Mouse (Mus musculus): Measurements from ENCODE around the gene Mmd2.

The Mmd2 gene

GRCm38 (mm10) chr5:142605288-142605687 is 3.3 kb downstream of the Mmd2 start:
- DNase-seq, result no peak

DNA sequence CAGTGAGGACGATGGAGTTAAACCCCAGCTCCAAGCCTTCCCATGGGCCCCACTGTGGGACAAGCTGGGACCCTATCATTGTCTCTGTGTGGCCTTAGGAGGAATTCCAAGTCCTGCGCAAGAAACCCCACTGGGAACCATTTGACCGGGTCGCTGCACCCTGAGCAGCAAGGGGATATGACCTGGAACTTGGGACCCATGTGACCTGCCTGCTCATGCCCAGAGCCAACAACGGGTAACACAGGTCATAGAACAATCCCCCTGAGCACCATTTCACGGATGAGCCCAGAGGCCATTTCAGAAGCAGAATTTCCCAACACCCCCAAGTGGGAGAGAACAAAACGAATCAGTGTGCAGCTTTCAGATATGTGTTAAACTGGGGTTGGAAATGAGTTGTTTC is 4.2 kb downstream of the Mmd2 start:
- no peak for DNase-seq

- no peak for DNase-seq
Measured at GRCm38 (mm10) chr5:142597648-142598390, 10.8 kb downstream of the Mmd2 start.

GRCm38 (mm10) chr5:142596723-142597122 is 11.9 kb downstream of the Mmd2 start:
- no peak for DNase-seq

DNA sequence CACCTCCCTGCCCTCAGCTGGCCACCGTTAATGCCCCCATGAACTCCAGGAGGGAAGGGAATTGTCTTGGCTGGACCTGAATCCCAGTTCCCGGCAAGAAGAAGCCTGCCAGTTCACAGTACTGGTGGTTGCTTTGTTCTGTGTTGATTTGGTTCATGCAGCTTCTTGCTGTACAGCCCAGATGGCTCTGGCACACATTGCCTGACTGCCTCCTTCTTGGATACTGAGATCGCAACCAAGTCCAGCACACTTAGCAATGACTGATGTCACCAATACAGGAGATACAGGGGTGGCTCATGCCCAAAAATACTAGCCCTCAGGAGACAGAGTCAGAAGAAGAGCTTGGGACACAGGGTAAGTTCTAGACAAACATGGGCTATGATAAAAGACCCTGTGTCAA is 12.9 kb downstream of the Mmd2 start:
- no peak for DNase-seq

DNA sequence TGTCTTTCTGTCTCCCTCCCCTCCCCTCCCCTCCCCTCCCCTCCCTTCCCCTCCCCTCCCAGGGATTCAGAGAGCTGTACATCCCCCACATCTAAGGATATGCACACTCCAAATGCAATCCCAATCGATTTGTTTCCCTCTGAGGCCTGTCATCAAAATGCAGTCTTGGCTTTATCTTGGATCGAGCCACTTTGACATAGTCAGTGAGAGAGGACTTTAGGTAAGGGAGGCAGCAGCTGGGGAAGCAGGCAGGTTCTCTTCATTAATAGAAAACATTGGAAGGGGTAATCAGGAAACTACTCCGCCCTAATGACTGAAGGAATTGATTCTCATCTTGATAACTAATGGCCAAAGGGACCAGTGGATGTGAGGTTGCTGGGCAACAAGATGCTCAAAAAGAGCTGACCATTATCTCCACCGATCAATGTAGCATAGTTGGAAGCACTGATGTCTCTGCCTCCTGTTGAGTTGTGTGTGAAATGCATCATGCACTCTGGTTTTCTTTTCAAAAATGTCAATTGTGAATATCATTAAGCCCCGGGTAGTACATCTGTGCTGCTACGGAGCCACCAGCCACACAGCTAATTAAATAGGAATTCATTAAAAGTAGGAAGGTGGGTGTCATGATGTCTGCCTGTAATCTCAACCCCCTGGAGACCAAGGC is 17.5 kb downstream of the Mmd2 start:
- no peak for DNase-seq

DNA sequence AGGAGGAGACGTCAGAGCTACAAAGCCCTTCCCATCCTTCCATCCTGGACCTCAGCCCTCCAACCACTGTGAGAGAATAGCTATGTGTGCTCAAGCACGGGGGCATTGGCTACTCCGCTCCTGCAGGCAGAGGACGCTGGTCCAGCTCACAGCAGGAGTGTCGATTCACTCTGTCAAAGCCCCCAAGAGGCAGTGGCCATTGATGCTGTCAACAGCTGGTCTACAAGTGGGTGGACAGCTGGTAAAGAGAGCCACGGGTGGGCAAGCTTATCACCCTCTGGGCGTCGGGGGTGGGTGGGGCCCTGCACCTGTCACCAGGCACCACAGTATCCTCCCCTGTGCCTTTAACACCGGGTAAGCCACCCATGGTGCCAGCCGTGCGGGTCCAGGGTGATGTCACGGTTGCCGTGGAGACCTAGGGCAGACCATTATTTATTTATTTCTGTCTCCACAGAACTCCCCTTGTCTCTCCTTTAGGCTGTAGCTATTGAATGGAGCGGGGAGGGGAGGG is 24.9 kb downstream of the Mmd2 start:
- DNase-seq, result no peak

DNA sequence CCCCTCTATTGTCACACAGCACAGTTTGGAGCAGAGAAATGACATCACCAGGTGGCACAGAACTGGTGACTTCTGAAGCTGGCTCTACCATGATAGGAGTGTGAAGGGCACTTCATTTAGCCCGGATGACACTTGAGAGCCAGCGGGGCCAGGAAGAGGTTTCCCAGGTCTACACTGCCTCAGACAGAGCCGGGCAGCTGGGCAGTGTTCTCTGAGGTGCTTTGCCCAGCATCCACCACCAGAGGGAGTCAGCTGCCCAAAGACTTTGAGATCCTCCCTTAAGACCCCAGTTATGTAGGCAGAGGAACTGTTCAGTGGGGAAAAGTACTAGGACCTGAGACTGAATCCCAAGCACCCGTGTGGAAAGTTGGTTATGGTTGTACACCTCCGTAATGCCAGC is 27.1 kb downstream of the Mmd2 start:
- peak; percentile 39 to 54 for DNase-seq

GRCm38 (mm10) chr5:142578192-142578591 is 30.4 kb downstream of the Mmd2 start:
- DNase-seq, result no peak

DNA sequence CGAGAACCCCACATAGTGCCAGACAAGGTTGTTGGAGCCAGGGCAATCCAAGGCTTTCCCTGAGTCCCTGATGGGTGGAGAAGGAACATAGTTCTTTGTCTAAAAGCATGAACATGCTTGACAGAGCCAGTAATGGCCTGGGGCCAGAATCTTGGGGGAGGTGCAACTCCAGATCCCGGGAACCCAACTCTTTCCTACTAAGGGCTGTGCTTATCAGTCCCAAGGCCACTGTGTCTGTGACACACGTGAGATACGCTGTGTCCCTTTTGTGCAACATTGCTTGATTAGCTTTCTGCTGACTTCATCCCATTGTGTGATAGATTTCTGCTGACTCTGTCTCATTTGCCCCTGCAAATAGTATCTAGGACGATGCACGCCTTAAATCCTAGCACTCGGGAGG is 31.8 kb downstream of the Mmd2 start:
- no peak for DNase-seq

GRCm38 (mm10) chr5:142574323-142575057 is 34.1 kb downstream of the Mmd2 start:
- DNase-seq, result no peak

GRCm38 (mm10) chr5:142564606-142565005 is 44.0 kb downstream of the Mmd2 start:
- no peak for DNase-seq

DNA sequence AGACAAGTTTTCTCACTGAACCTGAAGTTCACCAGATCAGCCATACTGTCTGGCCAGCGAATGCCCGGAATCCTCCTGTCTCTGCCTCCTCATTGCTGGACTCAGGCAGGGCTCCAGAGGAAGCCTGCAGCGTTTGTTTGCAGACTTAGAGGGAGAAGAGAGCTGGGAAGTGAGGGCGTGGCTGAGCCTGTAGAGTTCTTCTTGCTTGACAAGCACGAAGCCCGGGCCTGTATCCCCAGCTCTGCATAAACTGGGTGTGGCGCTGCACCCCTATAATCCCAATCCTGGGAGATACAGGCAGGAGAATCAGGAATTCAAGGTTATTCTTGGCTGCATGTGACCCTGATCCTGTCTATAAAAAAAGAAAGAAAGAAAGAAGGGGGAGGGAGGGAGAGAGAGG is 48.3 kb downstream of the Mmd2 start:
- DNase-seq, result no peak

DNA sequence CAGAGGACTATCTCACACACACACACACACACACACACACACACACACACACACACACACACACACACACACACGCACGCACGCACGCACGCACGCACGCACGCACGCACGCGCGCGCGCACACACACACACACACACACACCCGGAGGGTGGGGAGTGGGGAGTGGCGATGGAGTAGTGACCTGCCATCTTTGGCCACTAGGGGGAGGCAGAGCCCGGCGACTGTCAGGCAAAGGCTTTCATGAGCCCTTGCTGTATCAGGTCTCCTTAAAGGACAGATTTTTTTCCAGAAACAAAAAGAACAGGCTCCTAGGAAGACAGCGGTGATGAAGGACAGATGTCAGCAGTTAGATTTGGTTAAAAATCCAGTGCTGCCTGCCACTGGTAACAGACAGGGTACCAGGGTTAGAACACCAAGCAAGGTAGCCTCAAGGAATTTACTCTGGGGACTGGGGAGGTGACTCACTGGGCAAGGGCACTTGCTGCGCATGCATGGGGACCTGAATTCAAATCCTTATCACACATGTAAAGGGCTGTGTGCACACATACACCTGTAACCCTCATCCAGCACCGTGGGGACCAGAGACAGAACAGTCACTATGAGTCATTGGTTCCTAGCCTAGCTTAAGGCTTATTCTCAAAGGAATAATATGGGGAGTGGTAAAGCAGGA is 51.1 kb downstream of the Mmd2 start:
- peak; percentile 79 to 81 for DNase-seq

GRCm38 (mm10) chr5:142556721-142557120 is 51.9 kb downstream of the Mmd2 start:
- no peak for DNase-seq

DNA sequence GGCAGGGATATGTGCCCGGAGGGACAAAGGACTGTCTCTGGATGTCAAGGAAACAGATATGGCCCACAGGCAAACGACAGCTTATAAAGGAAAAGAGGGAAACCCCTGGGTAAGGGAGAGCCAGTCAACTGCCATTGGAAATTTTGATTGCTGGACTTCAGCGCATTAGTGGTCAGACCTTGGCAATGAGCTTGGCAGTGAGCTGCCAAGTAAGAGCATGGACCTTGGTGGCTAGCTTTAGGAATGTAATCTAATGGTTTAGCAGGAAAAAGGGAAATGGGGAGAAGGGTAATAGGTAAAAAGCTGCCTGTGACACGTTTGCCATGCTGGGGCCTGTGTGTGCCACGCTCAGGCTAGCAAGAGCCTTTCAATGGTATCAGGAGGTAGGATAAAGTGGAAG is 52.7 kb downstream of the Mmd2 start:
- DNase-seq, result no peak

DNA sequence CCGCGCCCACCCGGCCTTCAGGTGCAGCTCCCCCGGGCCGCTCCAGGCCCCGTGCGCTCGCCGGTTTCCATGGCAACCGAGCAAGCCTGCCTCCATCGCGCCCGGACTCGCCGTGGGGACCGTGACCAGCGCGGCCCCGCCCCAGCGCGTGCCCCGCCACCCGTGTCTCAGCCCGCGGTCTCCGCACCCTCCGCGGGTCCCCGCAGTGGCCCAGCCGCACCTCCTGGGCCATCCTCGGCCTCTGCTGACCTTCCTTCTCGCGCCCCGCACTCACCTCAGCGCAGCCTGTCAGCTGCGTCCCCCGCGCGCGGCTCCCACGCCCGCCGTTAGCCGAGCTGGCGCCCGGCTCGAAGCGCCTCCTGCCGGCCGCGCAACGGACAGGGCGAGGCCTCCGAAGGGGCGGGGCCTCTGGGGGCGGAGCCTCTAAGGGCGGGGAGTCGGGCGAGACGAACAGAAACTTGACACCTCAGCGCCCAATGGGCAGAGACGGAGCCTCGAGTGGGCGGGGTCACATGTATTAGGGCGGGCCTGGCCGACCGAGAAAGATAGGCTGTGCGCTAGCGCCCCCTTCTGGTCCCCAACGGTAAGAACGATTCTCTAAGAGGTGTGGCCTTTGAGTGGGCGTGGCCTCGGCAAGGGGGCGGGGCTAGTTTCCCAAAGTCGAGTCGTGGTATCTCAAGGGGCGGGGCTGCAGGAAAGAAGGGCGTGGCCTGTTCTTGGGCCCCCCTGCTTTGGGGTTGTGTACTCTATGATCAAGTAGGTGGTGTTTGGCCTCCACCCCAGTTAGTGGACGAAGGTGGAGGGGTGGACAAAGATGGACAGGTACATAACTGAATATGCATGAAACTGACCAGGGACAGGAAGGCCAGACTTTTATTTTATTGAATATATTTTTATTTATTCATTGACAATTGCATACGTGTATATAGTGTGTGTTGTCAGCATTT is 57.6 kb downstream of the Mmd2 start, which contains the start of gene Radil:
Gene Radil (minus strand): TSS at position 393 of the 947 bp plus-strand sequence.
- peak; percentile 87 to 90 for DNase-seq

GRCm38 (mm10) chr5:142549961-142550705 is 58.5 kb downstream of the Mmd2 start:
- DNase-seq, result peak in 1 of 2 experiments; percentile 6

DNA sequence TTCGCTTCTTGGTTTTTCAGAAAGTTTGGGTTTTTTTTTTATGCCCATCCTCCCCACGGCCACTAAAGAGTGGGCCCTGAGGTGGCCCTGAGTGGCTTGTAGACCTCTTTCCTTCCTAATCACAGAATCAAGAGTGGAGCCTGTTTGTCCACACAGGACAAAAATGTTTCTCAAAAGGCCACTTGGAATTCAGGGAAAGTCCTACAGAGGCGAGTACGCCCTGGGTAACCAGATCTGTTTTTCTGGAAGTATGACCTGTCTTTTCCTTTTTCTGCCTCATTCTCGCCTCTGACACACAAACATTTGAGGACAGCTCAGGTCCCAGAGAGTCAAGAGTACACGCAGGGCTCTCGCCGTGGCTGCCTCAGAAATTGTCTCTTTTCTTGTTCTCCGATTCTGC is 59.2 kb downstream of the Mmd2 start:
- no peak for DNase-seq

DNA sequence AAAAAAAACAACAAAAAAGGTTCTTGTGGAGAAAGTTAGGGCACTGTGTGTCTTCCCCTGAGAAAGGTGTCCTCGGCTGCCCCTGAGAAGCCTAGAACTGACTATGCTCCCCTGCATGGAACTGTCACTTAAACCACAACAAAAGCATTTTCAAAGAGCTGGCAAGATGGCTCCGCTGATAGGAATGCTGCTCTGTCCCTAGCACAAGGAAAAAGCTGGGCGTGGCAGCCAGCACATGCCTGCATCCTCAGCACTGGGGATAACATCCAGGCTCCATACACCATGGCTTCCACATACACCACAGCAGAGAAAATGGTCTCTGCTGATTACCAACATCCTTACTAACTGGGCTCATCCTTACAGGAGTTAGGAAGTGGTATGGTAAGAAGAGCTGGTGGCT is 61.5 kb downstream of the Mmd2 start:
- no peak for DNase-seq

- DNase-seq, result no peak
Measured at GRCm38 (mm10) chr5:142546344-142546743, 62.3 kb downstream of the Mmd2 start.
